Mouse (Mus musculus): ENCODE results near the gene Ppm1b. TPM values are rescaled to one million over a fixed set of nuclear protein-coding genes. Genes with fewer than 3 reads are reported as not detected.
"Not testable (repeated sequence)": the region's sequence is repeated elsewhere in the genome, so short reads cannot be mapped to it uniquely, and the experiment has no call there.

Ppm1b gene
- polyA plus RNA-seq, 1 experiment from 2014 or later, result 36.9 TPM

DNA sequence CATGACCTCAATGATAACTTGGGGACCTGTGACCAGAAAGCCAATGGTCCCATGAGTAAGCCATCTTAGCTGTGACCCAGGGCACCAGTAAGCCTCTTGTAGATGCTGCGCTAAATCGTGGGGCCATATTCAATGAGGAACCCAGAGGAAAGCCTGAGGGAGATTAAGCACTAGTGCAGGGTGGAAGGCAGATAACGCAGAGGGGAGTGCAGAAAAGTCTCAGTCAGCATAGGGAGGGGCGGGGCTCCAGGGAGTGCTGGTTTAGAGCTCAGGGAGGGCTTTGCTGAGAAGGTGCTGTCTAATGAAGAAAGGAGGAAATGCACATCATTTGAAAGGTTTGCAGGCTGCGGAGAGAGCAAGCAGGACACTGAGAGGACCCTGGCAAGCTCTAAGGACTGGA is 22.6 kb upstream of the Ppm1b start:
- no peak for TF ChIP-seq CTCF (IDR thresholded peaks at IDR 0.05; ENCODE audit: low read depth)
- TF ChIP-seq EP300 (optimal IDR thresholded peaks at IDR 0.05), result no peak
- WGBS, result 49% methylated on average over 5 of the region's 5 CpGs
- DNase-seq (ENCODE audit: low spot score), result peak; percentile 17
- Histone ChIP-seq H3K9me3 (ENCODE audit: control insufficient read depth, low read length) (no peaks in the 10 kb centered on the region), H3K9ac (ENCODE audit: low read length) (no peak overlapping the region), H3K4me3 (ENCODE audit: low read depth, low read length) (no peak overlapping the region), H3K4me2 (replicated peaks; ENCODE audit: low read depth) (no peak overlapping the region), H3K36me3 (ENCODE audit: control insufficient read depth, insufficient read depth, low read length) (no peaks in the 10 kb centered on the region), H3K27ac (replicated peaks) (no peak overlapping the region), H3K27me3 (ENCODE audit: control insufficient read depth, insufficient read depth, low read length) (no peaks in the 10 kb centered on the region), H3K4me1 (replicated peaks; ENCODE audit: control insufficient read depth, insufficient read depth) (no peaks in the 10 kb centered on the region)
- ATAC-seq (ENCODE audit: low FRiP score, low TSS enrichment), result no peak

DNA sequence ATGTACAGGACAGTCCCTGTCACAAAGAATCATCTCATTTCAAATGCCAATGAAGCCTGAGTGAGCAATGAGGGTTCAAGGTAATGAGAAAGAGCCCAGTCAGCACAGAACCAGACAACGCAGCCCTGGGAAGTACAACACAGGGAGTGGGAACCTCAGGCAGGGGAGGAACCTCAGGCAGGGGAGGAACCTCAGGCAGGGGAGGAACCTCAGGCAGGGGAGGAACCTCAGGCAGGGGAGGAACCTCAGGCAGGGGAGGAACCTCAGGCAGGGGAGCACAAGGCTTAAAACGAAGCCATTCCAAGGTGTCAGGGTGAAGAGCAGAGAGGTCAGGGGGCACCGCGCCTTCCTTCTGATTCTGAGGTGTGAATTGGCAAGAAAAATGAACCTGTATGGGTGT is 20.9 kb upstream of the Ppm1b start:
- H3K27me3 ChIP-seq (ENCODE audit: control insufficient read depth, insufficient read depth, low read length); H3K27ac ChIP-seq (replicated peaks); ATAC-seq (ENCODE audit: low FRiP score, low TSS enrichment); H3K4me2 ChIP-seq (replicated peaks; ENCODE audit: low read depth); H3K4me1 ChIP-seq (replicated peaks; ENCODE audit: control insufficient read depth, insufficient read depth); H3K9ac ChIP-seq (ENCODE audit: low read length); H3K36me3 ChIP-seq (ENCODE audit: control insufficient read depth, insufficient read depth, low read length); DNase-seq (ENCODE audit: low spot score); H3K9me3 ChIP-seq (ENCODE audit: control insufficient read depth, low read length); H3K4me3 ChIP-seq (ENCODE audit: low read depth, low read length): not testable (repeated sequence)
- 40% methylated on average over 4 of the region's 4 CpGs for WGBS

GRCm38 (mm10) chr17:84936301-84936700 is 20.2 kb upstream of the Ppm1b start:
- H3K9me3 ChIP-seq (ENCODE audit: control insufficient read depth, low read length), result no peaks in the 10 kb centered on the region
- H3K4me1 ChIP-seq (replicated peaks; ENCODE audit: control insufficient read depth, insufficient read depth), result no peaks in the 10 kb centered on the region
- H3K27ac ChIP-seq (replicated peaks), result peak overlapping the region; percentile 40; the same call in 1 of the 2 replicates
- H3K27me3 ChIP-seq (ENCODE audit: control insufficient read depth, insufficient read depth, low read length), result no peaks in the 10 kb centered on the region
- no peak overlapping the region for H3K4me3 ChIP-seq (ENCODE audit: low read depth, low read length)
- no peak for DNase-seq (ENCODE audit: low spot score)
- no peak for ATAC-seq (ENCODE audit: low FRiP score, low TSS enrichment)
- no peaks in the 10 kb centered on the region for H3K36me3 ChIP-seq (ENCODE audit: control insufficient read depth, insufficient read depth, low read length)
- 34% methylated on average over 9 of the region's 9 CpGs for WGBS
- no peak overlapping the region for H3K4me2 ChIP-seq (replicated peaks; ENCODE audit: low read depth)
- H3K9ac ChIP-seq (ENCODE audit: low read length), result no peak overlapping the region
- TF ChIP-seq EP300 (optimal IDR thresholded peaks at IDR 0.05) (no peak), CTCF (IDR thresholded peaks at IDR 0.05; ENCODE audit: low read depth) (no peak)

GRCm38 (mm10) chr17:84936809-84937208 is 19.7 kb upstream of the Ppm1b start:
- no peak overlapping the region for H3K4me3 ChIP-seq (ENCODE audit: low read depth, low read length)
- ATAC-seq (ENCODE audit: low FRiP score, low TSS enrichment), result no peak
- 84% methylated on average over 5 of the region's 5 CpGs for WGBS
- H3K9ac ChIP-seq (ENCODE audit: low read length), result no peak overlapping the region
- H3K27ac ChIP-seq (replicated peaks), result no peak overlapping the region
- no peak overlapping the region for H3K4me2 ChIP-seq (replicated peaks; ENCODE audit: low read depth)
- DNase-seq (ENCODE audit: low spot score), result no peak
- H3K9me3 ChIP-seq (ENCODE audit: control insufficient read depth, low read length), result no peaks in the 10 kb centered on the region
- TF ChIP-seq EP300 (optimal IDR thresholded peaks at IDR 0.05) (no peak), CTCF (IDR thresholded peaks at IDR 0.05; ENCODE audit: low read depth) (no peak)
- H3K4me1 ChIP-seq (replicated peaks; ENCODE audit: control insufficient read depth, insufficient read depth), result no peaks in the 10 kb centered on the region
- no peaks in the 10 kb centered on the region for H3K27me3 ChIP-seq (ENCODE audit: control insufficient read depth, insufficient read depth, low read length)
- H3K36me3 ChIP-seq (ENCODE audit: control insufficient read depth, insufficient read depth, low read length), result no peaks in the 10 kb centered on the region

- H3K4me1 ChIP-seq (replicated peaks; ENCODE audit: control insufficient read depth, insufficient read depth), result no peaks in the 10 kb centered on the region
- H3K9me3 ChIP-seq (ENCODE audit: control insufficient read depth, low read length), result no peaks in the 10 kb centered on the region
- no peak overlapping the region for H3K4me3 ChIP-seq (ENCODE audit: low read depth, low read length)
- H3K9ac ChIP-seq (ENCODE audit: low read length), result no peak overlapping the region
- DNase-seq (ENCODE audit: low spot score), result no peak
- H3K27ac ChIP-seq (replicated peaks), result no peak overlapping the region
- ATAC-seq (ENCODE audit: low FRiP score, low TSS enrichment), result no peak
- H3K4me2 ChIP-seq (replicated peaks; ENCODE audit: low read depth), result no peak overlapping the region
- TF ChIP-seq EP300 (optimal IDR thresholded peaks at IDR 0.05) (no peak), CTCF (IDR thresholded peaks at IDR 0.05; ENCODE audit: low read depth) (no peak)
- H3K27me3 ChIP-seq (ENCODE audit: control insufficient read depth, insufficient read depth, low read length), result no peaks in the 10 kb centered on the region
- H3K36me3 ChIP-seq (ENCODE audit: control insufficient read depth, insufficient read depth, low read length), result no peaks in the 10 kb centered on the region
- WGBS, result 87% methylated on average over 7 of the region's 7 CpGs
These were observed 19.3 kb upstream of the Ppm1b start for GRCm38 (mm10) chr17:84937220-84937619.

GRCm38 (mm10) chr17:84938215-84938614 is 18.3 kb upstream of the Ppm1b start:
- H3K9ac ChIP-seq (ENCODE audit: low read length), result no peak overlapping the region
- no peak for ATAC-seq (ENCODE audit: low FRiP score, low TSS enrichment)
- no peak overlapping the region for H3K4me3 ChIP-seq (ENCODE audit: low read depth, low read length)
- H3K27ac ChIP-seq (replicated peaks), result no peak overlapping the region
- H3K4me2 ChIP-seq (replicated peaks; ENCODE audit: low read depth), result no peak overlapping the region
- no peak for DNase-seq (ENCODE audit: low spot score)
- H3K4me1 ChIP-seq (replicated peaks; ENCODE audit: control insufficient read depth, insufficient read depth), result no peaks in the 10 kb centered on the region
- peak; percentile 19 for TF ChIP-seq CTCF (IDR thresholded peaks at IDR 0.05; ENCODE audit: low read depth)
- no peak for TF ChIP-seq EP300 (optimal IDR thresholded peaks at IDR 0.05)
- no peaks in the 10 kb centered on the region for H3K9me3 ChIP-seq (ENCODE audit: control insufficient read depth, low read length)
- H3K36me3 ChIP-seq (ENCODE audit: control insufficient read depth, insufficient read depth, low read length), result no peaks in the 10 kb centered on the region
- 90% methylated on average over 4 of the region's 4 CpGs for WGBS
- H3K27me3 ChIP-seq (ENCODE audit: control insufficient read depth, insufficient read depth, low read length), result no peaks in the 10 kb centered on the region
